Mouse (Mus musculus) T-cell, adult 2 months (primary cell): ENCODE results near the gene Tradd.

Experiments used
- DNase-seq: peaks from one replicate; pipeline ENCODE4 v3.0.0; 2022; ENCODE audit warnings: low spot score

The Tradd gene

DNA sequence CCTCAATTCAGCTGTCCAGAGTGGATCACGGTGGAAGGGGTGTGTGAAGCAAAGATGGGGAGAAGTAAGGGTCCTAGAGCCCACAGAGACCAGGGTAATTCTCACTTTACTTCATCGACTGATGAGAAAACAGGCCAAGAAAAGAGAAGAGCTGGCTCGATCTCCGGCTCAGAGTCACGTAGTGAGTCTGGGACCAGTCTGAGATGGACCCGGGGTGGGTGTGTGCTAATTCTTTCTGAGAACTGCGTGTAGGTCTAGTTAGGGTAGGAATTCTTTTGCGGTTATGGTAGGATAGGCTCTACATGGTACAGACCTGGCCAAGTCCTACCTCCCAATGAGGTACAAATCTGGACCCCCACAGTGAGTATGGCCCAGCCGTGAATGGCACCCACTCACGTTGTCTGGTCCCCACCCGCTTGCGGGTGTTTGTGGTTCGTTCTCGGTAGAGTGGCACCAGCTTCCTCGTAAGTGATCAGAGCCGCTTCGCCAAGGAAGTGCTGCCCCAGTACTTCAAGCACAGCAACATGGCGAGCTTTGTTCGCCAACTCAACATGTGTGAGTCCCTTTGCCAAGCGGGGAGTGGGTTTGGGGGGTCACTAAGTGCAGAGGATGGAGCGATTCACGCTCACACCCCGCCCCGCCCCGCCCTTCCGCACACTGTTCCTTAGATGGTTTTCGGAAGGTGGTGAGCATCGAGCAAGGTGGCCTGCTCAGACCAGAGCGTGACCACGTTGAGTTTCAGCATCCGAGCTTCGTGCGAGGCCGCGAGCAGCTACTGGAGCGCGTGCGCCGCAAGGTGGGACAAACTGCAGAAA, 5.9 kb upstream of the Tradd start:
- peak; percentile 22 for DNase-seq

DNA sequence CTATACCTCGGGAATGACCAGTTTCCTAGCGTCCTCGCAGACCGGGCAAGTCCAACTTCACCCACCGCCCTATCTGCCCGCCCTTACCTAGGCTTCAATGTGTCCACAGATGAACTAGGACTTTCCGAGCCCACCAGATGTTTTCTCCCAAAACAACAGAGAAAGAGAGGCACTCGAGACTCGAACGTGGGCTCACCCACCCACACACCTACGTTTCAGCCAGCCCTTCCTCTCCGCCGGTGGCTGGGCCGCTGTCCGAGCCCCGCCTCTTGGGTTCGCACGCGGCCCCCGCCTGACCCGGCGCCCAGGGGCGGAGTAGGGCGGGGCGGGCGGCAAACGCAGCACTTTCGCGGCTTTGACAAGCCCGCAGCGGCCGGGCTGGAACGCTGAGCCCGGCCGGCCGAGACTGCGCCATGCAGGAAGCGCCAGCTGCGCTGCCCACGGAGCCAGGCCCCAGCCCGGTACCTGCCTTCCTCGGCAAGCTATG, 5.1 kb upstream of the Tradd start, which contains the start of gene Hsf4:
Gene Hsf4, plus strand, starts transcription at position 341 of the 487 bp plus-strand sequence.
- DNase-seq, result peak; percentile 19

DNA sequence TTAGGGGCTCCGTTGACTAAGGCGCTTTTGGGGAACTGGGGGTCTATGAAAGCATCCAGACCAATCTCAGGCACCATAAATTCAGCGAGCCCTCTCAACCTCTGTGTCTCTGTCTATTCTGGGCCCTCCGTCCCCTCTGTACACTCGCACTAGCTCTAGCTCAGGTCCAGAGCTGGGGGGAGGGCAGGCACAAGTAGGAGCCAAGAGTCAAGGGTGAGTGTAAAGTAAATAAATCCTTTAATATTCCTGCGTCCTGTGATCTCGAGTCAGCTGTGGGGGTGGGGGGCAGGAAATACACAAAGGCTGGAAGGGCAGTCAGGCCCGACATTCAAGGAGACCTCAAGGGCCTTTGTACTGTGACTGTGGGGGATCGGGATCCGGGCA, 4.7 kb upstream of the Tradd start:
- DNase-seq, result no peak

DNA sequence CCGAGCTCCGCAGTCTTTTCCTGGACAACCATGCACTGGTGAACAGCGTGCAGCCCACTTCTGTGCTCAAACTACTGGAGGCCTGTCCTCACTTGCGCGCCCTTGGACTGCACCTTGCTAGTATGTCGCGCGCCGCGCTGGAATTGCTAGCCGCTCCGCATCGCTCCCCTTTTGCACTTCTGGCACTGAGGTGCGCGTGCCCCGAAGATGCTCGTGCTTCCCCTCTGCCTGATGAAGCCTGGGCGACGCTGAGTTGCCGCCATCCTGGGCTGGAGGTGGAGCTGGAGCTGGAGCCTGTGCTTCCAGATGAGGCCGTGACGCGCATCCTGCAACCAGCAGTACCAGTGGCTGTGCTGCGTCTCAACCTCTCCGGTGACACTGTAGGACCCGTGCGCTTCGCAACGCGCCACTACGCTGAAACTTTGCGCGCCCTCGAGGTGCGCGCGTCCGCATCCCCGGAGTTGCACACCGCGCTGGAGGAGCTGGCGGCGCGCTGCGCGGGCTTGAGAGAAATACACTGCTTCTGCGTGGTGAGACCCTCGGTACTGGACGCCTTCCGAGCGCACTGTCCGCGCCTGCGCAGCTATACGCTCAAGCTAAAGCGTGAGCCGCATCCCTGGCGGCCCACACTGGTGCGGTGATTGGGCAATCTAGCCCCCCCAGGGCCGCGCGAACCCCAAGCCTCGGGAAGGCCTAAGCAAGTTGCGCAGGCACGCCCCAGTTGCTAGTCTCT, 4.1 kb upstream of the Tradd start:
- no peak for DNase-seq

DNA sequence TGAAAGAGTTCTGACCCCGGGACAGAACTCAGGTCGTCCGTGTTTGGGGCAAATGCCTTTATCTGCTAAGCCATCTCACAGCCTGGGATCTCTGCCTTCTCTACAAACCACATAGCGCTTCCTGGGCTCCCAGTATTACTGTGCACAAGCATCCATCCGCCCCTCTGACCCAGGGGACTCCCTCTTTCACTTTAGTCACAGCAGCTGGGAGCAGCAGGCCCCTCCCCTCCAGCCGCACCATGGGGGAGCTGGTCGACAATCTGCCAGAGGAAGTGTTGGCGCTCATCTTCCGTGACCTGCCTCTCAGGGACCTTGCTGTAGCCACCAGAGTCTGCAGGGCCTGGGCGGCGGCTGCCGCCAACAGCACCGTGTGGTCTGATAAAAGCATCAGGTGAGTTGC, 2.4 kb upstream of the Tradd start:
- DNase-seq, result peak; percentile 12

DNA sequence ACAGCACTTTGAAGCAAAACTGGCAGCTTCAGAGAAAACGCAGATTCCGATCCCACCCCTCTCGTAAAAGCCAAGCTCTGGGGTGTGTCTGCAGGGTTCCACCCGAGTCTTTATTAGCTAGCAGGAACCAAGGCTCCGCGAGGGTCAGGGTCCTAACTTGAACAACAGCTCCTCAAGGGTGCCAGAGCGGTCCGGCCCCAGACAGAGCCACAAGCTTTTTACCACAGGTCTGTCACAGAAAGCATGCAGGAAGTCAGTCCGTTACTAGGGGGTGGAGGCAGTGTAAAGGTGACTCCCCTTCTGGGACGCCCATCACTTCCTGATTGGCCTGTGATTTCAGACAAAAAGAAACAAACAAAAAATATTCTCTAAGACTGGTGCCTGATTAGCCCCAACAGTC, 719 bp upstream of the Tradd start:
- DNase-seq, result peak; percentile 76

DNA sequence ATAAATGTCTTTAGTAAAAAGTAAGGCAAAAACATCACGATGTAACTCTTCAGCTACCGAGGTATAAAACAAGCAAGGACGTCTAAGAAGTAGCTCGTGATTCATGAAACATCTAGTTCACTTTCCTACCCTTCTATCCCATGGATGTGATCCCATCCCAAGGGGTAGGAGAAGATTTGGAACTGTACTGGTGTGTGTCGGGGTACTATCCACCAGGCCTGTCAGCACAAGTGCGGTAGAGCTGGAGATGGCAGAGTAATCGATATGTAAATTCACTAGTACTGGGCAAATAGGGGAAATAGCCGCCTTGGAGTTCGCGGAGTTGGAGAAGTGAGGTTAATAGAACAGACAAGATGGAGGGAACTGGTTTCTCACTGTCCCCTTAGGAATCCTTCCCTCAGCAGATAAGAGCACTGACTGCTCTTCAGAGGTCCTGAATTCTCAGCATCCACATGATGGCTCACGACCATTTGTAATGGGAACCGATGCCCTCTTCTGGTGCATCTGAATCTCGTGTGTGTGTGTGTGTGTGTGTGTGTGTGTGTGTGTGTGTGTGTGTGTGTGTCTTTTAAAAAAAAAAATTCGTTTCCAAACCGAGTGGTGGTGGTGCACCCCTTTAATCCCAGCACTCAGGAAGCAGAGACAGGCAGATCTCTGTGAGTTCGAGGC, 1.0 kb downstream of the Tradd start:
- DNase-seq, result no peak

DNA sequence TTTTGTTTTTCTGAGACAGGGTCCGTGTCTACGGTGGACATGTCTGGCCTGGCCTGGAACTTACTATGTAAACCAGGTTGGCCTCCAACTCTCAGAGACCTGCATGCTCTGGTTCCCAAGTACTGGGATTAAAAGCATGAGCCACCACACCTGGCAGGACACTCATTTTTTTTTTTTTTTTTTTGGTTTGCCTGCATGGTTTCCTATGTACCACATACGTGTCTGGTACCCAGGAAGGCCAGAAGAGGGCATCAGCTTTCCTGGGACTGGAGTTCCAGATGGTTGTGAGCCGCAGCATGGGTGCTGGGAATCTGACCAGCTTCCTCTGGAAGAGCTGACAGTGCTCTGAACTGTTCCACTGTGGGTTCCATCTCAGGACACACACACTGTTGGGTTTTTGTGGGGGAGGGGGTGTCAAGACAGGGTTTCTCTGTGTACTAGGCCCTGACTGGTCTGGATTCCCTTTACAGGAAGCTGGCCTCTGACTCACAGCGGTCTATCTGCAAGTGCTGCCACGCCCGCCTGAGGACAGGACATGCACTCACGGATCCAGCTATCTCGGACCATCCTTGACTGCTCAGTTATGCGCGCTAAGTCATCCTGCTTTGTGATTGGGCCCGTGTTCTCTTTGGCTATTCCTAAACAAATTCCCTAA, 3.0 kb downstream of the Tradd start:
- DNase-seq, result no peak

DNA sequence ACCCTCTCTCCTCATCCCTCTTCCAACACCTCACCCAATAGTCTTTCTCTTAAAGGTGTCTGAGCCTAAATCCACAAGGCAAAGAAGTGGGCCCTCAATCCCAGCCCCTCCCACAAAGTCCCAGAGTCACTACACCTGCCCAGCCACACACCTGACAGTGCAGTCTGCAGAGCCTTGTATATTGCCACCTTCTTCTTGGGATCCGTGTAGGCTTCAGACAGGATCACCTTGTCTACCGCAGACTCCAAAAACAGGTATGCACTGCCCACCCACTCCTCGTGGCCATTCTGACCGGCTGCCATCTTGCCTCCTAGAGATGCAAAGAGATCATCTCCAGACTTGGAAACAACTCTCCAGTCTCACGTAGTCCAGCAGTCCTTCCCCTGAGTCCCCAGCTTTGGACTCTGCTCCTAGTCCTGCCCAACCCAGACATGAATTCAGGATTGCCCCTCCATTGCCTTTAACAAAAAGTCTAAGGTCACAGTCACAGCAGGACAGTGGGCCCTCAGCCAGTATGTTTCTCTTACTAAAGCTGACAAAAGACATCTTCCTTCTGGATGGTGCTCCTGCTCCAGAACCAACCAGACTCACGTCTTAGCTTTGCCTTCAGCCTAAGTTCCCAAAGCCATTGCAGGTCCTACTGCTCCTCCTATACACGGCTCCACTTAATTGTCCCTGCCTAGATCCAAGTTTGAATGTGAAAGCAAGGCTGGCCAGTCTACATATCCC, 3.9 kb downstream of the Tradd start:
- DNase-seq, result no peak

DNA sequence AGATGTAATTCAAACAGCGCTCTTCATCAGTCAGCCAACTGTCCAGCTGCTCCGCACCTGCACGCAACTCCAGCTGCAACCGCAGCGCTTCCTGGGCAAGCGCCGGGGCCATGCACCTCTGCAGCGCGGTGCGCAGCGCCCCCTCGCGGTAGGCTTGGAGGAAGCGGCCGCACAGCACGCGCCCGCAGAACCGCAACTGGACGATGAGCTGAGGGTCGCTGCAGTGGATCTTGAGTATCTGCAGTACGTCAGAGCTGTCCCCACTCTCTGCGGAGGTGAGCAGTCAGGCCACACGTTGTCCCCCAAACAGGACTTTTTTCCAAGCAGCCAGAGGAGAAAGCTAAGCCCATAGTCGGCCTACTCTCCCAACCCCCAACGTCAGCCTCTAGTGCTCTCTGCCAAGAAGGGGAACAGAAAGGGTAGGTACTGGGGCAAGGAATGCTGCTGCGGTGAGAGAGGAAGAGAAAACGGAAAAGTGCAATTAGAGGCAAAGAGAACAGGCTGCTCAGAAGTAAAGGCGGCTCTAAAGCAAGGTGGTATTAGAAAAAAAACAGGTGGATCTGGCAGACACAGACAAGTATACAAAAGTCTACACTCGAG, 4.6 kb downstream of the Tradd start:
- DNase-seq, result peak; percentile 57

DNA sequence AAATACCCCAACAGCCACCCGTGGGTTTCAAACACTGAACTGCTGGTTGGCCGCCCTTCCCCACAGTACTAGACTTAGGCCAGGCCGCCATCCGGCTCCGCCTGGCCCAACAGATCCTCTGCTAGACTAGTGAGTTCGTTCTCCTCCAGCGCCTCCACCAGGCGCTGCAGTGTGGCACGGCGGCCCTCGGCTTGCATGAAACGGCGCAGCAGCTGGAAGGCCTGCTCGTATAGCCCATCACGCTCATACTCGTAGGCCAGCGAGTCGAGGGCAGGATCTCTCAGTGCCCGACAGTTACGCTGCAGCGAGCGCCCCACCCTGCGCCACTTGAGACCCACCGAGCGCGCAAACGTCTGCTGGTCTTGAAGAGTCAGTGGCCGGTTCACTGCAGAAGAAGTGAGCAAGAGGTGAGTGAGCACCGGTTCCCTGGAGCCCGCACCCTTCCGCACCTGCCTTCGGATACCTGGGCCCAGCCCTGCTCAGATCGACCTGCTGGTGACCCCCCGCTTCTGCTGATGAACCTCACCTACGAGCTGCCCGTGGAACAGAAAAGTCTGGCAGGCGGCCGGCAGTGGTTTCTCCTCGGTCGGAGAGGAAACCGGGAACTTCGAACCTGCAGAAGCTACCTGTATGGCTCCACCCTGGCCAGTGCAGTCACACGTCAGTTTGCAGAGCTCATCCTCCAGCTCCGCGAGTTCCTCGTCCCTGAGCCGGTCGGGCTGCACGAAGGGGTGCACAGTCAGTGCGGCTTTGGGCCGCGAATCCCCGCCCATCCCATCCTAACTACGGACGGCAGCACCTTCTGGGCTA, 5.3 kb downstream of the Tradd start:
- DNase-seq, result no peak

DNA sequence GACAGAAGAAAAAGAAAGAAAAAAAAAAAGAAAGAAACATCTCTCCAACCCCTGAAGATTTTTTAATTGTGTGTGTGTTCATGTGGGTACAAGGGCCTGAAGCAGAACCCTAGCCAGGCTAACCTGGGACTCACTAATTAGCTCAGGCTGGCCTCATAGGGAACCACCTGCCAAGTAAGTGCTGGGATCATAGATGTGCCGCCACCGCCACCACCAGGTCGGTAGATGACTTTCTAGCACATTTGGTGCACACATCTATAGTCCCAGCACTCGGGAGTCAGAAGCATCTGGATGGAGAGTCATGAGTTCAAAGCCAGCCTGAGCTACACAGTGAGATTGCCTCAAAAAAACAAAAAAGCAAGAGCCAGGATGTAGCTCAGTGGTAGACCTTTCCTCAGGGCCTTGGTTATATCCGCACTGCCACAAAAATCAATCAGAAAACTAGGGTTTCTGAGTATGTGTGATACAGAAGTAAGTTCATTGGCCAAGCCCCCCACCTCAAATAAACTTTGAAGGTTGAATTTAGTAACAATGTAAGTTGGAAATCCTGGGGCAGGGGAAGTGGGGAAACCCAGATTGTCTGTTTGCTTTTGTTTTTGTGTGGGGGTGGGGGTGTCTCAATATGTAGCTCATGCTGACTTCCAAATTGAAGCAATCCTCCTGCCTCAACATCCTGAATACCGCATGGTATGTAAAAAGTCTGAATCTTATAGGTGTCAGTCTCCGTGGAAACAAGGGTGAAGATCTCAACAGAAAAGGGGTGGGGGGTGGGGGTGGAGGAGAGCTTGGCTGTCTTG, 6.9 kb downstream of the Tradd start:
- DNase-seq, result no peak

DNA sequence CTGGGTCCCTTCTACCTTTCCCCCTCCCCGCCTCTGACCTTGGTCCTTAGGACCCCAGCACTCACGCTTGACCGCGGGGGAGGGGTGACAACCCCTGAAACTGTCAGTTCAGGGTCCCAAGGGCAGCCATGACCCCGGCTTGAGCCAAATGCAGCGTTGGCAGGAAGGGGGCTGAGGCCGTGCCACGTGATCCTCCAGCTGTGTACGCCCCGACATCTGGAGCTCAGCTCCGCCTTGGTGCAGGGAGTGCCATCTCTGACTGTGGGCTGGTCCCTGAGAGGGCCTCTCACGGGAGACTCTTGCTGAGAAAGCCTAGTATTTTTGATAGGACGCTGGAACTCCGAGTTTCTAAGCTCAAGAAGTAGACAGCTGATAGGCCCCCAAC, 9.5 kb downstream of the Tradd start, which contains the start of gene B3gnt9:
Gene B3gnt9, minus strand, starts transcription at position 188 of the 385 bp plus-strand sequence.
- peak; percentile 61 for DNase-seq

DNA sequence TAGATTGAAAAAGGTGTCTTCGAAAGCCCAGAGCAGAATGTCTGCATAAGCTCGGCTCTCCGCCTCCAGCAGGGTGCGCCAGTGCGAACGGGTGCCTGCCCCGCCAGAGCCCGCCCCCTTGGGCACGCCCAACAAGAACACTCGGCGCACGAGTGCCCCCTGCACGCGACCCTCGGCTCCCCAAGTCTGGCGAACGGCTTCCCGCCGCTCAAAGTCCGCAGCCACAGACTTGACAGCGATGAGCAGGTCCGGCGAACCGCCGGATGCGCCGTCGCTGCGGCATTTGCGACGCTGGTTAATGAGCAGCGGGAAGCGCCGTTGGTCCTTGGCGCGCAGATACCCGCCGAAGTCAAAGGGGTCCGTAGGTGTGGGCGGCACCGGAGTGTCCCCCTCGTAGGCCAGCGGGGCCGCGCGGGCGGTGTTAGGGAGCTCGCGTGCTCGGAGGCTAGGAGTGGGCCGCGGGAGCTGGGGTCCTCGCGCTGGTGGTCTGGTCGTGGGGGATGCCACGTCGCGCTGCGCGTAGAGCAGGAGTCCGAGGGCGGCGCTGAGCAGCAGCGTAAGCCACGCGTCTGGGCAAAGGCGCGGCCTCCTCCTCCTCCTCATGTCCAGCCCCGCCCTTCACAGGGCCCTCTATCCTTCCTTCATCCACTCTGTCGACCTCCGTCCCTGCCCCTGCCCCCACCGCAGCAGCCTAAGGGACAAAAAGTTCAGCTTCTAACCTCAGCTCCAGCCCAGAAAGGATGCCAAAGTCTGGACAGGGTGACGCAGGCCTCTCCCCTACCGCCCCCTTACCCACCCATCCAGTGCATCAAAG, 10.1 kb downstream of the Tradd start:
- DNase-seq, result peak; percentile 85

DNA sequence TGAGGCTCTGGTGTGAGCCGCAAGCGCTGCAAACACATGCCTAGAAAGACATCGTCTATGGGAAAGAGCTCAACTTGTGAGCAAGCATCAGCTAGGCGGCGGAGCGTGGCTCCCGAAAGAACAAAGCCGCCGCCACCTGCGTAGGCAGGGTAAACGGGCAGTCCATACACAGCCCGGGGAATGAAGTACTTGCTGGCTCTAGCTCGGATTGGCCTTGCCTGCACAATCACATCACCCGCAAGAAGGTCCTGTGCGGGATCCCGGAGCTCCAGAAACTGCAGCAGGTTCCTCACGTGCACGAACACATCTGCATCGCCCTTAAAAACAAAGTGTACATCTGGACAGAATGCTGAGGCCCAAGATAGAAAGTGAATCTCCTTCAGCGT, 10.7 kb downstream of the Tradd start:
- DNase-seq, result no peak

DNA sequence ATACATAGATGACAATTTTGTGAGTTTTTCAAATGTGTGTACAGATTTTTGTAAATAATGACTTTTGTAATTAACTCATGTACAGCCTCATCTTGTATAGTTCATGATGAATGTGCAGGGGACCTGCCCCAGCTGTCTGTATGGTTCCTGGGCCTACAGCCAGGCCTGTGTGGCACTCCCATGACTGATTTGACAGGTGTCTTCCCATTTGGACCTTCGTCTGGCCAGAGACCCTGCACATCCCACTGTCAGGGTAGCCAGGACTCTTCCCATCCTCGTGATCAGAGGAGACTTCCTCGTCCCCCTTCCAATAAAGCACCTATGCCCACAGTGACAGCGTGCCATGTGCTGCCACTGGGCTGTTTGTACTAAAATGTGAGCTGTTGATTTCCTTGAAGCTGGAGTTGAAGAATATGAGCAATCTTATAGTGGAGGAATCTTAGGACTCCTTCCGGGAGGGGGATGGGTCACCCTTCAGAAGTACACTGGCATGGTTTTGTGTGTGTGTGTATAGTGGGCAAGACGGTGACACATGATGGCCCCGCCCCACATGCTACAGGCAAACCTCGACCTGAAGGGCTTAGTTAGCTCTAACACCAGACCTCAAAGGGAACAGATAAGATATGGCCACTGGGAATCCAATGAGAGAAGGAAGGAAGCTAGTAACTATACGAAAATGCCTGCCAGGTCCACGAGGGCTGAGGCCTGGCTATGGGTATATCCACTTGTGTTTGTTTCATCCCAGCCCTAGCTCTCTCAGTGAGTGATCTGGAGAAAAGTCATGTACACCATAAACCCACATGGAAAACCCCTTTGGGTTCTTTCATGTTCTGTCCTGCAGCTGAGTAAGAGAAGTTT, 11.5 kb downstream of the Tradd start:
- no peak for DNase-seq

DNA sequence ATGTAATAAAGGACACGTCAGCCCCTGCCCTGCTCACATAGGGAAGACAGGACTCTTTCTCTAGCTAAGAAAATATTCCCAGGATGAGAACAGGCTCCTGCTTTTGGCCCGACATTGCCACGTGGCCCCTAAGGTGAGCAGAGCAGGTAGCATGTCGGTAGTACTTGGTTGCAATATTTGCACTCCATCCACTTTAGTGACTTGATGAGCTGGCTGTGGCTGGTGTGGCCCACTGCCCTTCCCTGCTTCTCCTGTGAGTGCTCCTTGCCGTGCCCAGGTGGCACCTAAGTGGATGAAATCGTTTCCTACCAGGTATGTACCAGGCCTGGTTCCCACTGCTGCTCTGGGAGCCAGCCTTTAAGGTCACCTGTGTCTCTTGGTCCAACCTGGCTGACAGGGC, 12.5 kb downstream of the Tradd start:
- DNase-seq, result no peak

DNA sequence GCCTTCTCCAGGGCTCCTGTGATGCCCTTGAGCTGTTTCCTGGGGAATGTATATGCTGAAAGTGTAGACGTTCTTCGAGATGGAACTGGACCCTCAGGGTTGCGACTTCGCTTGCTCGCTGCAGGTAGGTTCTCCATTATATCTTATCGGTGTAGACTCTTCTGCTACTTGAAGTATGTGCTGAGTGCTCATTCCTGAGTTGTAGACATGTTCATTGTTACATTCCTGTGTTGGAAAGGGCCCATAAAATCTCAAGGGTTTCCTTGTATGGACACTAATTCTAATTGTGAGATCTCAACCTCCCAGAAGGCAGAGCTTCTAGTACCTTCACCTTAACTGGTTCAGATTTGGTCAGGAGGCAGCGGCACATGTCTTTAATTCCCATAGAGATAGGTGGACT, 23.4 kb downstream of the Tradd start:
- DNase-seq, result no peak
